ENCODE assay signal across 22 mouse cellular contexts in genomic region chr13:71108175-71108574, GRCm38 (mm10).
DNase-seq lines count a peak whose midpoint lies in the region; ATAC-seq and TF ChIP-seq lines count a peak whose summit lies in the region.
"Had no signal": no experiment of that assay in that cellular context is flagged by ENCODE, and none has a peak within 500 bp of the region (broad histone marks: within the 10 kb centered on the region; RNA-seq: fewer than 3 reads in every experiment).

No protein-coding gene starts in this region.

- H3K9ac ChIP-seq in lung, embryonic 14.5 days = no peak overlapping the region
- H3K9ac ChIP-seq in kidney, postnatal 0 days (ENCODE audit: low read depth, low read length) = no peak overlapping the region
- H3K9ac ChIP-seq: forebrain, embryonic 13.5 days; hindbrain, embryonic 13.5 days; liver, postnatal 0 days; midbrain, embryonic 13.5 days; neural tube, embryonic 12.5 days had no signal

- no peak overlapping the region for H3K4me3 ChIP-seq in heart, embryonic 10.5 days
- H3K4me3 ChIP-seq in lung, embryonic 14.5 days (ENCODE audit: low read depth, low read length) = no peak overlapping the region
- no peak overlapping the region for H3K4me3 ChIP-seq in kidney, postnatal 0 days (replicated peaks; ENCODE audit: low read depth, low read length)
- H3K4me3 ChIP-seq: forebrain, embryonic 13.5 days; hindbrain, embryonic 13.5 days; layer of hippocampus, adult 2 months; midbrain, embryonic 13.5 days; neural tube, embryonic 12.5 days had no signal

- no peak for ATAC-seq in lung, embryonic 14.5 days (ENCODE audit: insufficient read depth)
- peak; percentile 63; the same call in 1 of the 2 replicates for ATAC-seq in kidney, postnatal 0 days (replicated peaks; ENCODE audit: low FRiP score, low read depth)
- ATAC-seq: forebrain, embryonic 13.5 days; inflammation-experienced regulatory T-cells, adult 6 months; liver, postnatal 0 days; midbrain, embryonic 13.5 days had no signal

- H3K36me3 ChIP-seq in heart, embryonic 10.5 days = no peaks in the 10 kb centered on the region
- no peaks in the 10 kb centered on the region for H3K36me3 ChIP-seq in lung, embryonic 14.5 days (ENCODE audit: insufficient read depth)
- no peaks in the 10 kb centered on the region for H3K36me3 ChIP-seq in kidney, postnatal 0 days (ENCODE audit: insufficient read depth, low read length)
- H3K36me3 ChIP-seq: G1E; hindbrain, embryonic 13.5 days; midbrain, embryonic 13.5 days; neural tube, embryonic 12.5 days had no signal

- WGBS in heart, embryonic 10.5 days = 89% methylated on average over 8 of the region's 8 CpGs
- 72% methylated on average over 8 of the region's 8 CpGs for WGBS in lung, embryonic 14.5 days
- 69% methylated on average over 8 of the region's 8 CpGs for WGBS in kidney, postnatal 0 days

- H3K4me1 ChIP-seq in heart, embryonic 10.5 days = no peaks in the 10 kb centered on the region
- no peaks in the 10 kb centered on the region; the same call in 1 of the 2 replicates for H3K4me1 ChIP-seq in lung, embryonic 14.5 days (ENCODE audit: insufficient read depth)
- H3K4me1 ChIP-seq in kidney, postnatal 0 days (replicated peaks; ENCODE audit: insufficient read depth, low read length) = no peaks in the 10 kb centered on the region

- no peak overlapping the region for H3K27ac ChIP-seq in heart, embryonic 10.5 days
- no peak overlapping the region for H3K27ac ChIP-seq in lung, embryonic 14.5 days (ENCODE audit: low read depth)
- H3K27ac ChIP-seq in kidney, postnatal 0 days = no peak overlapping the region
- H3K27ac ChIP-seq: forebrain, embryonic 13.5 days; hindbrain, embryonic 13.5 days; layer of hippocampus, adult 2 months; midbrain, embryonic 13.5 days; neural tube, embryonic 12.5 days had no signal

- peaks cover 16% of the 10 kb centered on the region for H3K27me3 ChIP-seq in heart, embryonic 10.5 days (ENCODE audit: insufficient read depth, poor library complexity, severe bottlenecking)
- H3K27me3 ChIP-seq in lung, embryonic 14.5 days (ENCODE audit: insufficient read depth, low read length) = no peaks in the 10 kb centered on the region
- H3K27me3 ChIP-seq in kidney, postnatal 0 days (ENCODE audit: insufficient read depth, low read length) = no peaks in the 10 kb centered on the region
- H3K27me3 ChIP-seq: neural tube, embryonic 12.5 days had no signal

- no peak for TF ChIP-seq CTCF in lung, embryonic 14.5 days (IDR thresholded peaks at IDR 0.05; ENCODE audit: low read depth)
- TF ChIP-seq CTCF in kidney, postnatal 0 days (IDR thresholded peaks at IDR 0.05; ENCODE audit: low read depth) = no peak

- no peak overlapping the region for H3K4me2 ChIP-seq in lung, embryonic 14.5 days
- no peak overlapping the region for H3K4me2 ChIP-seq in kidney, postnatal 0 days (ENCODE audit: low read length)
- H3K4me2 ChIP-seq: forebrain, embryonic 13.5 days; hindbrain, embryonic 13.5 days; midbrain, embryonic 13.5 days; neural tube, embryonic 12.5 days had no signal

- no peaks in the 10 kb centered on the region for H3K9me3 ChIP-seq in heart, embryonic 10.5 days
- no peaks in the 10 kb centered on the region for H3K9me3 ChIP-seq in lung, embryonic 14.5 days (ENCODE audit: low read depth, low read length)
- no peaks in the 10 kb centered on the region for H3K9me3 ChIP-seq in kidney, postnatal 0 days (replicated peaks; ENCODE audit: low read length)
- H3K9me3 ChIP-seq: forebrain, embryonic 13.5 days; hindbrain, embryonic 13.5 days; midbrain, embryonic 13.5 days; neural tube, embryonic 12.5 days had no signal

- DNase-seq in heart, adult 11 months = peak; percentile 45
- no peak for DNase-seq in heart, embryonic 10.5 days (ENCODE audit: low spot score)
- peak; percentile 44 for DNase-seq in lung, embryonic 14.5 days
- no peak for DNase-seq in lung, postnatal 14 days
- peak; percentile 25 for DNase-seq in kidney, postnatal 0 days (ENCODE audit: low spot score)
- peak; percentile 19 for DNase-seq in lung, postnatal 10 days
- DNase-seq in c-Kit-positive CD71-positive TER-119-positive erythroid progenitor cells, embryonic 14.5 days (ENCODE audit: low spot score) = no peak
- no peak for DNase-seq in retina, embryonic 14.5 days (ENCODE audit: low spot score)
- DNase-seq: adrenal gland, postnatal 36 days; cerebellum, adult 18-20 months; gastrocnemius, postnatal 10 days; heart, adult 18-20 months; layer of hippocampus, postnatal 36 days; liver, postnatal 0 days; thymus, postnatal 36 days had no signal

Comparison
In these comparisons a context has a peak if more than half of its experiments do, and no peak if none do; other contexts are left out.
1. DNase-seq: peak in heart, adult 11 months (single experiment), lung, embryonic 14.5 days (single experiment), kidney, postnatal 0 days (single experiment) and lung, postnatal 10 days (single experiment); none in heart, embryonic 10.5 days (single experiment), lung, postnatal 14 days (single experiment), c-Kit-positive CD71-positive TER-119-positive erythroid progenitor cells, embryonic 14.5 days (single experiment) and retina, embryonic 14.5 days (single experiment).